Comparison of ENCODE assay signal across 23 mouse cellular contexts in genomic region chr5:151601696-151602095, GRCm38 (mm10). TPM values are rescaled to one million over a fixed set of nuclear protein-coding genes. Genes with fewer than 3 reads are reported as not detected.
"Had no signal": no experiment of that assay in that cellular context is flagged by ENCODE, and none has a peak within 500 bp of the region (broad histone marks: within the 10 kb centered on the region; RNA-seq: fewer than 3 reads in every experiment).

No protein-coding gene starts in this region.

- H3K4me1 ChIP-seq: limb, embryonic 10.5 days; limb, embryonic 13.5 days; liver, embryonic 13.5 days; lung, embryonic 15.5 days; megakaryocyte, embryonic 14.5 days had no signal

- H3K36me3 ChIP-seq: limb, embryonic 10.5 days; limb, embryonic 13.5 days; liver, embryonic 13.5 days; lung, embryonic 15.5 days had no signal

- H3K9me3 ChIP-seq: limb, embryonic 10.5 days; limb, embryonic 13.5 days; liver, embryonic 13.5 days; lung, embryonic 15.5 days; megakaryocyte, embryonic 14.5 days had no signal

- H3K4me2 ChIP-seq: limb, embryonic 13.5 days; liver, embryonic 13.5 days; lung, embryonic 15.5 days; midbrain, embryonic 11.5 days had no signal

- DNase-seq: kidney, postnatal 10 days; layer of hippocampus, adult 9-11 months; liver, embryonic 13.5 days; lung, adult 18-20 months; lung, postnatal 10 days; lung, postnatal 36 days; midbrain, embryonic 14.5 days; thymus, adult 18-20 months; thymus, postnatal 36 days had no signal

- H3K9ac ChIP-seq: limb, embryonic 13.5 days; liver, embryonic 13.5 days; lung, embryonic 15.5 days had no signal

- H3K4me3 ChIP-seq: layer of hippocampus, adult 2 months; limb, embryonic 10.5 days; limb, embryonic 13.5 days; liver, embryonic 13.5 days; lung, embryonic 15.5 days; megakaryocyte, embryonic 14.5 days had no signal

- ATAC-seq: inflammation-experienced regulatory T-cells, adult 6 months; intestine, embryonic 16.5 days had no signal

- H3K27me3 ChIP-seq: limb, embryonic 13.5 days; liver, embryonic 13.5 days; lung, embryonic 15.5 days; megakaryocyte, embryonic 14.5 days had no signal

- H3K27ac ChIP-seq: layer of hippocampus, adult 2 months; limb, embryonic 10.5 days; limb, embryonic 13.5 days; liver, embryonic 13.5 days; lung, embryonic 15.5 days had no signal

RNA-seq across cellular contexts. Expression of gene Vmn2r18, which starts 4.1 kb away (rescaled TPM):
- polyA plus RNA-seq: inflammation-experienced regulatory T-cells, adult 6 months; intestine, embryonic 16.5 days; large intestine, adult 2 months; liver, embryonic 13.5 days; lung, embryonic 15.5 days; midbrain, embryonic 14.5 days; neural tube, embryonic 11.5 days; small intestine, adult 2 months; spleen, adult 2 months; stomach, embryonic 16.5 days; urinary bladder, adult 2 months had no signal
